Mouse (Mus musculus) kidney, adult 18-20 months (tissue): ENCODE data around the gene Ntrk2.

Source experiments
- DNase-seq: peaks from one replicate; pipeline ENCODE4 v3.0.0; 2021

The Ntrk2 gene

DNA sequence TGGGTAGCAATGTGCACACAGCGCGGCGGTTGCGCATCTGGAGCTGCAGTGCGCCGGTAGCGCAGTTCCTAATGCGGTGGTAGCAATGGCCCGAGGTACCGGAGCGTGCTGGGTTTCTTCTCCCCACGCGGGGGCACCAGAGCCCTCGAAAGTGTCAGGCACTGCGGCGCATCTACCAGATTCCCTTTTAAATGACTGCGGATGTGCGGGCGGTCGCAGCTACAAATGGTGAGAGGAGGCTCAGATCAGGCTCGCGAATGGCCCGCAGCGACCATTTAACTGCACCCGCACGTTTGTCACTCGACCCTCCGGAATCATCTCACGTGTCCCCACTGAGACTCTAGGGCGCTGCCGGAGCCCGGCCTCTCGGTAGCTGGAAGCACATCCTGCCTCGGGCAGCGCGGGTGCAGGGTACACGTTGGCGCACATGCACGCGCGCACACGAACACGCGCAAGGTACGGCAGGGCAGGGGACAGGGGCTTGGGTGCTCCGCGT is at the start of gene Ntrk2:
Ntrk2 (plus strand) TSS at position 173 of the 496 bp plus-strand sequence.
- DNase-seq, result peak; percentile 51

DNA sequence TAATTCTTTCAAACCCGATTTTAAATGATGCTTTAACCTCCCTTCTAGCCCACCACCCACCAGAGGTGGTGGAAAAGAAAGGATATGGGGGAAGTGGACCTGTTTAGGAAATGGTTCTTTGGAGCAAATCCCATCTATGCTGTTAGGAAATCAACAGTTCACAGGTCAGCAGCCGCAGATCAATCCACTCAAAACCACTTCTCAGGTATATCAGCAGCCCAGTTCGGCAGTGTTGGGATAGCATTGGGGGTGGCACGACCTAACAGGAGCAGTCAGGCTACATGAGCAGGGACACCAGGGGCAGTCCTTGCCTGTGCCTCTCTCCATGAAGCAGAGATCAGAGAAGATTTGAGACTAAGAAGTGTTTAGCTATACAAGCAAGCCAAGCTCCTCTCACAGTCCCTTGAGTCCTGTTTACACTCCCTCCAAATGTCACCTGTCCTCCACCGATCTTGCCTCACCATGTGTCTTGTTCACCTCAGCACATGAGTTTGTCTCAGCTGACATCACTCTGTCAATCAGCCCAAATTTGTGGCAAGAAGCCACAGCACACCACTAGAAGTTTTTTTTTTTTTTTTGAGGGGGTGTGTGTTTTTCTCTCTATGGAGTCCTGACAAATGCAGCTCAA is 45.3 kb upstream of the Ntrk2 start:
- DNase-seq, result no peak

DNA sequence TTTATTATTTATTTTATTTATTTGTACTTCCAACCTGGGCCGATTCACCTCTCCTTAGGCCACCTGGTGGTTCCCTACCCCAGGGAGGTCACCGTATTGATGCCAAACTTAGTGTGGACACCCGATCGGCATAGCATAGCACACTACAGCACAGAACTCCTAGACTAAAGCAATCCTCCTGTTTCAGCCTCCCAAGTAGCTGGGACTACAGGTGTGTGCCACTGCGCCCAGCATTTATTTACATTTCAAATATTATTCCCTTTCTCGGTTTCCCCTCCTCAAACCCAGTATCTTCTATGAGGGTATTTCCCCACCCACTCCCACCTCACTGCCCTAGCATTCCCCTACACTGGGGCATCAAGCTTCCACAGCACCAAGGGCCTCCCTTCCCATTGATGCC is 38.1 kb upstream of the Ntrk2 start:
- DNase-seq, result no peak

DNA sequence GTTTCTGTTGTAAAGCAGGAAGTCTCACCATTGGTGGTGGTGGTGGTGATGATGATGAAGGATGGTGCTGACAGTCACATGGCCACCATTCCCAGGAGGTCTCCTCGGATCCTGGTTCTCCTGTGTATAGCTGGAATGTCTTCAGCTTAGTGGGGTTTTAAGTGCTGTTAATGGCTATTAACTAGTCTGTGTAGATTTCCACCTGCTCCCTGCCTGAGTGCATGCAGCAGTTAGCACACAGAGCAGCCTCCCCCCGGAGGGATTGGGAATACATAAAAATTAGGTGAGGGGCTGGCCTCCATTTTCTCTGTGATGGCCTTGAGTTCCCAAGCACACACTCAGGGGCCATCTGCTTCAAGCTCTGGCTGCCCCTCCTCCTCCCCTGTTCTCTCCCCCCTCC is 36.9 kb upstream of the Ntrk2 start:
- DNase-seq, result no peak

DNA sequence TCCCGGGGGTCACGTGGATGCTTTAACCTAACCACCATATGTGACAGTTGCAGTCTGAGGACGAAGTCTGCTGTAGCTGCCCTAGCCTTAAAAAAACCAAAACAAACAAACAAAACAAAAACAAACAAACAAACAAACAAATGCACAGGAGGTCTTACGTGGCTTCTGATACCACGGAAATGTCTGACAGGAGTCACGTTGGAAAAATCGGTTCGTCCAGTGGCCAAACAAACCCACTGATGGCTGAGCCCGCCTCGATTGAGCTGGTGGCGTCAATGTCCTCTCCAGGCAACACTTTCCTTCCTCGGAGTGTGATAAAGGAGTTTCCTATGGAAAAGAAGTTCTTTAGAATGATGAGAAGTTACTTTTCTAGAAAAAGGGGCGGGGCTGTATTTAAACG is 27.1 kb upstream of the Ntrk2 start:
- DNase-seq, result no peak

DNA sequence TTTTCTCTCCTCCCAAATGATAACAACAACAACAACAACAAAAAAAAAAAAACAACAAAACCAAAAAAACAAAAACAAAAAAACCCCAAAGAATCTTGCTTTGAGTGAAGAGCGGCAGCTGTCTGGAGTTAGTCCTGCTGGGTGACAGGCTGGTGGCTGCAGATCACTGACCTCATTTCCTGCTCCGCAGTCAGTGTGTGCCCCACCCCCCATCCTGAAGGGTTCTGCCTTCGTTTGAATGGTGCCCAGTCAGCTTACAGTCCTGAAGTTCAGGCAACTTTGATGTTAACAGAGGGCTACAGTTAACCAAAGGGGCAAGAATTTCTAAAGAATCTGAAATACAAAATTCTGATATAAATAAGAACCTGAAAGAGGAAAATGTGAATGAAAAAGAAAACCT is 19.9 kb upstream of the Ntrk2 start:
- DNase-seq, result no peak

DNA sequence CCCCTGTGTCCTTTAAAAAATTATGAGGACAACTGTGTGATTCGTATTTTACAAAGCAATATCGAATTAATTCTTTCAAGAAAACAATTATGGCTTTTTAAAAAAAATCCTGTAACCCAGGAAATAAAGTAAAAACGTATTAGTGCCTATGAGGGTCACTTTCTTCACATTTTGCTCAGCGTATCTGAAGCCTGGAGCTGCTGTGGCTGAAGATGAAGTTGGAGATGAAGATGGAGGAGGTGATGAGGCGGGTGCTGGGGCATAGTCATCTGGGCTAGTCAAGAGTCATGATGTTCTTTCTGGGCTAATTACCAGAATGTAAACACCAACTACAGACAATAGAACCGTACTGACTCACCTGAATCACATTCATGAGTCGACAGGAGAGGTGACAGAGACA is 15.6 kb upstream of the Ntrk2 start:
- DNase-seq, result no peak

DNA sequence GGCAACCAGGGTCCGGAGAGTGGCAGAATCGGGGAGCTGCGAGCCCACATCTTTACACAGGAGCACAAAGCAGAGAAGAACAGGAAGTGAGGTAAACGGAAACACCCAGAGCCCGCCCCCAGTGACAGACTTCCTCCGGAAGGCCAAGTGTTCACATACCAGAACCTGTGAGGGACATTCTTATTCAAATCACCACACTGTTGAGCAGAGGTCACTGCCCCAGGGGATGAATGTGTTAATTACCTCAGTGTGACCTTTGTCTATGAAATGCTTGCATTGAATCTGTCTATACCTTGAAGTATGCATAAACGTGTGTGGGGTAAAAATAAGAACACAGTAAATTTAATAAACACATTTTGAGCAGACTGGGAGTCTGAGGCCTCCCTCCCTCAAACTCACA is 9.0 kb upstream of the Ntrk2 start:
- DNase-seq, result no peak

DNA sequence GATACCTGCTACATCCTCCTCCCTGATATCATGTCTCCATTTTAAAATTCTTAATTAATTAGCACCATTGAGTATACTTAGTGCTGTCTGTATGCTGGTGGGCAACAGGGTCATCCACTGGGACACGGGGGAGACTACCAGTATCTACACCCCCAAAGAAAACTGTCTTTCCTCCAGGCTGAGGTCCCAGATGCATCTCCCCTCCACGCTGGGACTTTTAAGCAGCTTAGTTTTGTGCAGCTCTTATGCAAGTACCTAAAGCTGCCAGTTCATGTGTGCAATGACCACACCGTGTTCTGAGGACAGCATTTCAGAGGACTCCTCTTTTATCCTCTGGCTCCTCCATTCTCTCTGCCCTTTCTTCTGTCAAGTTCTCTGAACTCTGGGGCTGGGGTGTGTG is 5.1 kb upstream of the Ntrk2 start:
- no peak for DNase-seq

DNA sequence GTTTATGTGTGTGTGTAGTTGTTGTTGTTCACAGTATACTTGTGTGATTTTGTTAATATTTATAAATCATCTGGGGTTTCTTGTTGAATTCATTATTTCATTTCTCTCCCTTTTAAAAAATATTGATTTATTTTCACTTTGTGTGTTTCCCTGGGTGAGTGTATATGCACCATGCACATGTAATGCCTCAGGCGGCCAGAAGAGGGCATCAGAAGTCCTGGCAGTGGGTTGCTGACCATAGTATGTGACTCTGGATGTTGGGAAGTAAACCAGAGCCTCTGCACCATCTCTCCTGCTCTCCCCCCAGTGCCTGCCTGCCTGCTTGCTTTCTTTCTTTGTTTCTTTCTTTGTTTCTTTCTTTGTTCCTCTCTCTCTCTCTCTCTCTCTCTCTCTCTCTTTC is 2.5 kb upstream of the Ntrk2 start:
- no peak for DNase-seq

DNA sequence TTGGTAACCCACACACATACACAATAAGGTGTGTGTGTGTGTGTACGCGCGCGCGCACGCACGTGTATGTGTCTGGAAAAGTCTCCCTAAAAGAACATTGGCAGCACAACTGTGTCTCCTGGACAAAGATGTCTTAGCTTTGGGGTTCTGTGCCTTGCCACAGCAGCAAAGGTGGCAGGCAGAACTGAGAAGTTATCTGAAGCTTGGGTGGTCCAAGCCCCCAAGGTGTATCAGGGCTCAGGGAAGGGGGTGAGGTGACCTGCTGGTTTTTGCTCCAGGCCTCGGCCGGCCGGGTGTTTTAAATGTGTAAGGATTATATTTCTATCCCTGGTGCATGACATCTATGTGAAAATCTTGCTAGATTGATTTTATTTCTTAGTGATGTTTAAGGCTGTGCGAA is 536 bp upstream of the Ntrk2 start:
- DNase-seq, result no peak

DNA sequence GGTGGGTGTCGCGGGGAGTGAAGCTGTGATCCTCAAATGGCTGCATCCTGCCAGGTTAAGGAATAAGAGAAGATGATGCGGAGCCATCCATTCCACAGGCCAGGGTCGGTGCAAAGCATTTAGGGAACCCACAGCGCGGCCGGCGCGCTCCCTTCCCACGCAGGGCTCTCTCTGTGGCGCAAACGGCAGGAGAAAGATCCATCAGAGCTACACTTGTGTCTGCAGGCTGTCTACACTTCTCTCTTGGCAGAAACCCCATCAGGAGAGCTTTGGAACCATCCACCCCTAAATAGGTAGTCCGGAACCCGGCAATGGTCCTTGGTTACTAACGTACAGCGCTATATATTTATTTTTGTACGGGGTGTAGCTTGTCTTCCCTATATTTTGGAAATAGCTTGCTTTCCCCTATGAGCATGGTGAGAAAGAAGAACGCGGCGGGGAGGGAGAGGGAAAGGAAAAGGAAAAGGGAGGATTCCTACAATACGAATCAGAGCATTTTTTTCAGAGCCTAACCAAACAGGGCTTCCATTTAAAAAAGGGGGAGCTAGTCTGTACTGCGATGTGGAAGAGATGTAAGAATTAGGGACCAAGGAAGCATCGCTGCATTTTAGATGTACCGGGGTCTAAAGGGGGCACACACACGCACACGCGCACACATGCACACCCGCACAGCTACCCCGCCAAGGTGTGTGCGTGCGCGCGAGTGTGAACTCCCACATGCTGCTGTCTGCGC is 693 bp downstream of the Ntrk2 start:
- DNase-seq, result no peak

DNA sequence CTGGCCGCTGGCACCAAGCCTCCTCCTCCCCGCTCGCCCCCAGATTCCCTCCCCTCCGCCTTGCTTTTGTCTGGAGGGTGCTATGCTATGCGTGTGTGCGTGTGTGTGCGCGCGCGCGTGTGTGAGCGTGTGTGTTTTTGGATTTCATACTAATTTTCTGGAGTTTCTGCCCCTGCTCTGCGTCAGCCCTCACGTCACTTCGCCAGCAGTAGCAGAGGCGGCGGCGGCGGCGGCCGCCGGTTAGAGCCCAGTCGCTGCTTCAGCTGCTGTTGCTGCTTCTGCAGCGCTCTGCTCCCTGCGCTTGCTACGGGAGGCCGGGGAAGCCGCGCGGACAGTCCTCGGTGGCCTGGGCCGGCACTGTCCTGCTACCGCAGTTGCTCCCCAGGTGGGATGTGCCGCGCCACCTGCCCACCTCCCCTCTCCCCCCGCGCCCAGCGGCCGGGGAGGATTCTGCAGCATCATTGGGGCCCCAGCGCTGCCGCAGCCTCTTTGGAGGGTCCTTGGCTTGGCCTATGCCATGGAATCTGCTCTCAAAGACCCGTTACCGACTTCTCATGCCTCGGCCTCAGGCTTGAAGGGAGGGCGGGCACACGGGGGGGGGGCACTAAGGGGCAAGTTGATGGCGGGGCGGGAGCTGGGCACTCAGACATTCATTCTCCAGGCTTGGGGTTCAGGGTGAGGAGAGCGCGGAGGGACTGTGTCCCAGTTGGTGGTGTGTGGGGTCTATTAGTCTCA is 1.4 kb downstream of the Ntrk2 start:
- DNase-seq, result no peak

DNA sequence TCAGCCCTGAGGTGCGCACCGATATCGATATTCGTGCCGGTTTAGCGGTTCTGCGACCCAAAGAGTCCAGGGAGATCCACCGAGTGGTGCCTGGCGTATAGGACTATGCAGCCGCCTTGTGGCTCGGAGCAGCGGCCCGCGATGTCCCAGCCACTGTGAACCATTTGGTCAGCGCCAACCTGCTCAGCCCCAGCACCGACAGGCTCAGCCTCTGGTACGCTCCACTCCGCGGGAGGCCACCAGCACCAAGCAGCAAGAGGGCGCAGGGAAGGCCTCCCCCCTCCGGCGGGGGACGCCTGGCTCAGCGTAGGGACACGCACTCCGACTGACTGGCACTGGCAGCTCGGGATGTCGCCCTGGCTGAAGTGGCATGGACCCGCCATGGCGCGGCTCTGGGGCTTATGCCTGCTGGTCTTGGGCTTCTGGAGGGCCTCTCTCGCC is 2.0 kb downstream of the Ntrk2 start:
- no peak for DNase-seq

DNA sequence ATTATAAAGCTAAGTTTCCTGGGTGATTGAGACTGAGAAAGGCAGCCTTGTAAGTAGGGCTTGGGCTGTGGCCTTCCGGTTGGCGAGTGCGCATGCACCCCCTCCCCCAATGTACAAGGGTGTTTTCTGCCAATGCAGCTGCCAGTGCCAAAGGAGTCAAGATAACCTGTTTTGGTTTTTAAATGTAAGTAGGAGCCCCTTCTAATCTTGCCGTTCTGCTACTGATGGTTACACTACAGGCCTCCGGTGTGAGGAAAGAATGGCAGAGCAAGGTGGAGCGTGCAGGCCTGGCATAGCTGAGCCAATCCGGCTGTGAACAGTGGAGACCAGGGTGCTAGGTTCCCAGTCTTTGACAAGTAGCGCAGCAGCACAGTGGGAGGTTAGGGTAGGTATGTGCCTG is 3.6 kb downstream of the Ntrk2 start:
- DNase-seq, result no peak

DNA sequence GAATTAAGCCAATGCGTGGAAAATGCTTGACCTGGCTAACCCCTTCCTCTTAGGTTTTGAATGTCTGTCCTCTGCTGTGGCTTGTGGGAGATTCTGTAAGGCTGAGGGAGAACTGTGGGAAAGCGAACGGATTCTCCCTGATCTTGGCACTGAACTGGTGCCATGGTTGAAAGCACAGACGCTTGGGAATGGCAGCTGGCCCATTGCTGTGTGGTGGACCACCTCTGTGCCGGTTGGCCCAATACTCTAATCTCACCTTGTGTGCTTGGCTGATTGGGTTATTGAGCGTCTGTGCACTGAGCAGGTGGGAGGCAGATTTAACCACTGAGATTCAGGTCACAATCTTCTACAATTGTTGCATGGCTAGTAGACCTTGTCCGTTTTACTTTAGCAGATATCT is 18.4 kb downstream of the Ntrk2 start:
- DNase-seq, result no peak

DNA sequence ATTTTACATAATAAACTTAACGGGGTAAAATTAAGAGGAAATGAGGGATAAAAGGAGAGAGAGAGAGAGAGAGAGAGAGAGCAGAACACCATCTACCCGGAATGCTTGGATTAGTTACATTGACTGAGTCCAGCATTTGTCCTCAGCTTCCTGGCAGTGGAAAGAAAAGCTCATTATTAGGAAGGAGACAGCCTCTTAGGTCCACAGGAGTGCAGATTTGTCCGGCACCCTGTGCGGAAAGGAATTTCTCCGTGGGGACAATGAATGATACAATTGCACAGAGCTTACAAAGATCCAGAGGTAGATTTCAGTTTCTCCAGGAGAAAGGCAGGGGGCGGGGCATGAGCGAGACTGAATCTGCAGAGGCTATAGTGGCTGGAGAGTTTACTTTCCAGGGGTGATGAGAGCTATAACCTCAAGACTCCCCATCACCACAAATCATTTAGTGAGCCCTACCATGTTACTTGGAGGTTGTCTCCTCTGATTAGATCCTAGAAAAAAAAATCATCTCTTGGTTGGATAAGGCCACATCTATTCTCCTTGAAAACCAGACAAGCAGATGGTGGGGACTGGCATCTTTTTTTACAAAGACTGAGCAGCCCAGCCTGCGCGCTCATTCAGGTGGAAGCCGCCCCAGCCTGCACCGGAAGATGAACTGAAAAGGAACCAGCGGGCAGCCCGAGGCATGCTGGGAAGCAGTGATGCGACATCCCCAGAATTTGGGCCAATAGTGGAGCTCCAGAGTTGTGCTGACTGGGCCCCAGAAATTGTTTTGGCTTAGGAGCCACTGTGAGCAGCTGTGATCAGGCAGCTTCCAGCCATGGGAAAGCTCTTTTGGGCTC is 20.2 kb downstream of the Ntrk2 start:
- DNase-seq, result no peak

DNA sequence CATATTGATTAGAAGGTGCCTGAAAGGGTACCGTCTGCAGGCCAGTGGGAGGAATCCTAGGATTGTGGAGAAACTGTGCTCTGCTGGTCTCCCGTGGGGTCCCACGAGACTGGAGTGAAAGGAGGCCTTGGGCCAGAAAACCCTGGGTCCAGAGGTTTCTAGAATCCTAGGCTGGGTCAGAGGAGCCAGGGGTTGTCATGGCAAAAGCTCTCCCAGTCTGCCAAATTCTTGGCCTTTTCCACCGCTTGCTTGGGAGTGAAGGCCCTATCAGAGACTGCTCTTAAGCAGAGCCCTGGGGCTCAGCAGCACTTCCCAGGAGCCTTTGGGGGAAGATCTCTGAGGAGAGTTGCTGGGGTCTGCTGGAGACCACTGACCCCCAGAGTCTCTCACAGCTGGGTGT is 25.6 kb downstream of the Ntrk2 start:
- no peak for DNase-seq

DNA sequence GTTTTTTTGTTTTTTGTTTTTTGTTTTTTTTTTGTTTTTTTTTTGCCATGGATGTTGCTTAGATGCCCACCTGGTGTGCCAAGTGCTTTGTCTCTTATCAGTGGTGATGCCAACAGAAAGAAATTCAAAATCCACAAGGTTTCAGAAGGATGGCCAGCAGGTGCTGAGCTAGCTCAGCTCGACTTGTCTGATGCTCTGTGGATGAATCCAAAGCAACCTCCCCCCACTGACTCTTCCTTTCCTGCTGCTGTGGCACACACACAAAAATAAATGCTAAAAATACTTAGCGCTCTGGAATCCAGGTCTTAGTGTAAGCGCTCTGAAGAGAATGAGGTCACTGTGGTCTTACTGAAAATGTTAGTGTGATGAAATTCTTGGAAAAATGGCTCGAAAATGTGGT is 28.4 kb downstream of the Ntrk2 start:
- no peak for DNase-seq

DNA sequence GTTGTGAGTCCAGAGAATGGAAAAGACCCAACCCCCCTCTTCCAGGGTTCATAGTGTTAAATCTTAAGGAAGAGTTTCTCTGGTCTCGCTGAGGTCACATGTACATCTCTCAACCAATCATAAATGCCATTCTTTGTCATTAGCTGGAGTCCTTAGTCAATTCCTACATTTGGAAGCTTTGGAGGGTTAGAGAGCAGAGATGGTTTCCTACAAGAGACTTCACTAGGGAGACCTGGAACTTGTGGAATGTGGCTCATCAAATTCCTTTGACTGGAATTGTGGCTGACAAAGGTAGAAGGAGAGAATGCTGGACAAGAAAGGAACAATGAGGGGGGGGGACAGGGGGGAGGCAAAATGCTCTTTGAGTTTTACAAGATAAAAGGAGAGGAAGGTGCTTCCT is 30.5 kb downstream of the Ntrk2 start:
- no peak for DNase-seq

DNA sequence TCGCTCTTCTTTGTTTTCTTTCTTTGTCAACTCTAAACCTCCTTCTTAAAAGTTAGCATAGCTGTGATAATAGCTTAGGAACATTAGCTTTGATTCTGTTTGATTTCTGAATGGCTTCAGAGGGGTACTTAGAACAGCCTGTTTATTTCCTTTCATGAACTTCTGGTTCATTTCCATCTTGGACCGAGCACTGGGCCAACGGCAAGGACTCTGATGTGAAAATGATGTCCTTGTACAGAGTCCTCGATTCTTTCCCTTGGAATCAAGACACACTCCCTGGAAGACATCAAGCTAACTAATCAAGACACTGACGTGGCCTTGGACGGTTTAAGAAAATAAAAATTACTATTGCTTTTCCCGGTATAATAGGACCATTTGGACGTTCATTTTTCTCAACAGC is 31.7 kb downstream of the Ntrk2 start:
- DNase-seq, result no peak

DNA sequence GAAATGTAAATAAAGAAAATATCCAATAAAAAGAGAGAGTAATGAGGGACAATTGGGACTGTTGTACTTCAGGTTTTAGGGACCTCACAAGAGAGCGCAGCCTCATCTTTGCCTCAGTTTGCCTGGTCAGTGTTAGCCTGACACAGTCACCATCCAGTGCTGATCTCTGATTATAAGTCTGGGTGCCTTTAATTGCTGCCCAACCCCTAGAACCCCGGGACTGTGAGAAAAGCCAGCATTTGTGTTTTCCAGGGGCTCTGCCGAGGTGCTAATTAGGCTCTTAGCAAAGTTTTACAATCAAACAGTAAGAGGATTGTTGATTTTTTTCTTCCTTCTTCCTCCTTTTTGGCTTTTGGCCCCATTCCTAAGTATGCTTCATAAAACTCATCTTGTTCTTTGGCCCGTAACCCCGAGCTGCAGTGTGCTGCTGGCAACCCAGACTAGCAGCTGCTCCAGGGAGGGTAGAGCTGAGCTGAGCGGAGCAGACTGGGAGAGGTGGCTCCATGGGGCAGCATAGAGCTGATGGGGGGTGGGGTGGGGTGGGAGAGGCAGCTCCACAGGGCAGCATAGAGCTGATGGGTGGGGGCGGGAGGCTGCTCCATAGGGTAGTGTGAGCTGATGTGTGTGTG is 34.5 kb downstream of the Ntrk2 start:
- DNase-seq, result no peak

DNA sequence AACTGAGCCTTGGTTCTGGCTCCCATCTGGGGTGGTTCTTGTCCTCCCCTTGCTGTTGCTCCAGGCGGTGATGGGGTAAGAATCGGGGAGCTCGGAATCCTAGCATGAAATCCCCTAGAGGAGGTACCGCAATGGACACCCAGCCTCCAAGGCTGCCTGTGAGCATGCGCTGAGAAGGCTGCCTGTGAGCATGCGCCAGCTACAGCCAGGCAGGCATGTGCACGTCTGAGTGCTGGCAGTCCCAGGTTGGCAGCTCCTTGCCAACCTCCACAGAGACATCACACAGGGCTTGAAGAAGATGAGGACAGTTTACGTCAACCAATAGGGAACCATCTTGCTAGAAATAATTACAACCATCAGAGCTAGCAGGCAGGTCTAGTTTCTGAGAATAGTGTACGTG is 37.5 kb downstream of the Ntrk2 start:
- no peak for DNase-seq
